8 mouse cellular contexts compared by ENCODE assay signal in the genomic region with DNA sequence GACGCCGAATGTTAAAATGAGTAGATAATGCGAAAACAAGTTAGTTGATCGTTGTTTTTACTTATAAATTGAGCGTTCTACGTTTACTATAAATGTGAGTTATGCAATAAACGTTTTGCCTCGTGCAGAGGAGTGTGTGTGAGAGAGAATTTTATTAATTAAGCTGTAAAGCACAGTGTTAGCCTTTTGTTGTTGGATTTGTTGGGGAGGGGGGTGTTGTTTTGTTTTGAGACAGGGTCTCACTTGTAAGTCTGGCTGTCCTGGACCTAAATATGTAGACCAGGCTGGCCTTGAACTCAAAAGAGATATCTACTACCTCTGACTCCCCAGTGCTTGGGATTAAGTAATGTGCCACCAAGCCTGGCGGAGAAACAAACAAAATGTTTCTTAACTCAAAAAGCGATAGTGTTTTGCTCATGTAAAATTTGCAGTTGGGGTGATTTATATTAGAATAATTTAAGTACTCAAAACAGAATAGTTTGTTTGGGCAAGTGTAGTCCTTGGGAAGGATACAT. TPM values are rescaled to one million over a fixed set of nuclear protein-coding genes. Genes with fewer than 3 reads are reported as not detected.
DNase-seq lines count a peak whose midpoint lies in the region; ATAC-seq and TF ChIP-seq lines count a peak whose summit lies in the region.

No protein-coding gene starts in this region.

- peak overlapping the region; percentile 92 for H3K4me3 ChIP-seq in gastrocnemius, adult 2 months
- H3K4me3 ChIP-seq in C2C12 (ENCODE audit: insufficient read depth, poor library complexity, severe bottlenecking): peak overlapping the region; percentile 93
- H3K4me3 ChIP-seq in forebrain, embryonic 14.5 days (ENCODE audit: low read depth, low read length): peak overlapping the region; percentile 83
- H3K4me3 ChIP-seq in liver, embryonic 11.5 days (ENCODE audit: low read depth, low read length): peak overlapping the region; percentile 78

- no peaks in the 10 kb centered on the region for H3K9me3 ChIP-seq in forebrain, embryonic 14.5 days (replicated peaks; ENCODE audit: control insufficient read depth, low read length)
- H3K9me3 ChIP-seq in liver, embryonic 11.5 days (ENCODE audit: control insufficient read depth, low read length): no peaks in the 10 kb centered on the region

- H3K79me3 ChIP-seq in C2C12 (ENCODE audit: low read depth): peaks cover 61% of the 10 kb centered on the region

- peak overlapping the region; percentile 90 for H3K9ac ChIP-seq in forebrain, embryonic 14.5 days (ENCODE audit: low read length)
- H3K9ac ChIP-seq in liver, embryonic 11.5 days (ENCODE audit: low read depth, low read length): peak overlapping the region; percentile 92

- H3K4me1 ChIP-seq in forebrain, embryonic 14.5 days (ENCODE audit: control insufficient read depth, insufficient read depth, low read length): peaks cover 23% of the 10 kb centered on the region
- H3K4me1 ChIP-seq in liver, embryonic 11.5 days (replicated peaks; ENCODE audit: control insufficient read depth, insufficient read depth, low read length): peaks cover 35% of the 10 kb centered on the region

- DNase-seq in gastrocnemius, adult 2 months: no peak
- DNase-seq in gastrocnemius, postnatal 10 days: no peak
- no peak for DNase-seq in forebrain, embryonic 14.5 days (ENCODE audit: low spot score)
- no peak for DNase-seq in liver, embryonic 11.5 days (ENCODE audit: low spot score)
- DNase-seq in cerebellum, adult 11 months: no peak
- DNase-seq in urinary bladder, postnatal 4 days (ENCODE audit: low spot score in 2 of 2): no peak
- no peak for DNase-seq in thymus, adult 18-20 months

- WGBS in forebrain, embryonic 14.5 days: 8% methylated on average over 10 of the region's 10 CpGs
- 7% methylated on average over 10 of the region's 10 CpGs for WGBS in liver, embryonic 11.5 days

- peak overlapping the region; percentile 37 for H3ac ChIP-seq in C2C12 (ENCODE audit: control insufficient read depth, insufficient read length, low read depth)

- no peak for TF ChIP-seq CTCF in gastrocnemius, adult 2 months (IDR thresholded peaks at IDR 0.05)
- no peak for TF ChIP-seq CTCF in C2C12 (IDR thresholded peaks at IDR 0.05; ENCODE audit: control insufficient read depth, insufficient read depth, insufficient read length)

- peak overlapping the region; percentile 90 for H3K4me2 ChIP-seq in forebrain, embryonic 14.5 days (ENCODE audit: low read length)
- peak overlapping the region; percentile 70 for H3K4me2 ChIP-seq in liver, embryonic 11.5 days

- intact Hi-C loops in gastrocnemius, adult 2 months (cut with DNase I): no loop called here

- peaks cover 79% of the 10 kb centered on the region for H3K79me2 ChIP-seq in C2C12 (ENCODE audit: control insufficient read depth, insufficient read depth)

- no peaks in the 10 kb centered on the region for H3K27me3 ChIP-seq in C2C12 (ENCODE audit: control insufficient read depth, insufficient read depth, insufficient read length)
- H3K27me3 ChIP-seq in forebrain, embryonic 14.5 days (replicated peaks; ENCODE audit: control insufficient read depth, insufficient read depth, low read length): no peaks in the 10 kb centered on the region
- H3K27me3 ChIP-seq in liver, embryonic 11.5 days (replicated peaks; ENCODE audit: control insufficient read depth, insufficient read depth, low read length): no peaks in the 10 kb centered on the region

- peaks cover 33% of the 10 kb centered on the region for H3K36me3 ChIP-seq in C2C12 (ENCODE audit: control insufficient read depth, insufficient read depth)
- H3K36me3 ChIP-seq in forebrain, embryonic 14.5 days (ENCODE audit: control insufficient read depth, insufficient read depth, low read length): no peaks in the 10 kb centered on the region
- H3K36me3 ChIP-seq in liver, embryonic 11.5 days (ENCODE audit: control insufficient read depth, insufficient read depth, low read length): 0 out of 2 replicates have a peak, but pooled peaks cover 3% of the 10 kb centered on the region

- peak overlapping the region; percentile 99 for H3K27ac ChIP-seq in gastrocnemius, adult 2 months
- H3K27ac ChIP-seq in forebrain, embryonic 14.5 days (ENCODE audit: low read depth, low read length): no peak overlapping the region
- no peak overlapping the region for H3K27ac ChIP-seq in liver, embryonic 11.5 days (ENCODE audit: low read depth, low read length)

- no peak for ATAC-seq in forebrain, embryonic 14.5 days
- no peak for ATAC-seq in liver, embryonic 11.5 days (replicated peaks; ENCODE audit: low FRiP score)

TF ChIP-seq in C2C12, 6 proteins besides CTCF, POLR2A, EP300 and RAD21:
- TF ChIP-seq MYOG (IDR thresholded peaks at IDR 0.05; ENCODE audit: control insufficient read depth, extremely low read depth, insufficient read length) (no peak), MYOD1 (IDR thresholded peaks at IDR 0.05; ENCODE audit: control insufficient read depth, insufficient read length, low read depth) (no peak), USF1 (IDR thresholded peaks at IDR 0.05; ENCODE audit: low read depth) (no peak), CEBPB (IDR thresholded peaks at IDR 0.05; ENCODE audit: low read depth) (no peak), MAX (IDR thresholded peaks at IDR 0.05) (no peak), FOSL1 (IDR thresholded peaks at IDR 0.05; ENCODE audit: insufficient read depth, low read length, poor library complexity, severe bottlenecking) (no peak)

RNA-seq across cellular contexts. Expression of a gene that starts 1.3 kb away (rescaled TPM):
- 10 to 100 TPM; 20.6 to 28.0 TPM for total RNA-seq in gastrocnemius, adult 2 months (2021)
- total RNA-seq in gastrocnemius, postnatal 10 days (2021): 10 to 100 TPM; 19.9 to 34.7 TPM
- polyA plus RNA-seq in C2C12 (2012; fragmentation: generic; extraction: Trizol): 6.0 TPM
- polyA plus RNA-seq in forebrain, embryonic 14.5 days (2014; fragmentation: Nextera tagmentation; extraction: Ambion mirVana): 49.4 and 69.1 TPM in 2 replicates
- 64.6 and 68.2 TPM in 2 replicates for polyA plus RNA-seq in liver, embryonic 11.5 days (2014; fragmentation: Nextera tagmentation; extraction: Ambion mirVana)

RNA-seq across cellular contexts. Expression of a gene that starts 46.0 kb away (rescaled TPM):
- total RNA-seq in gastrocnemius, adult 2 months (2021): not detected
- not detected for total RNA-seq in gastrocnemius, postnatal 10 days (2021)
- not detected for polyA plus RNA-seq in C2C12 (2012; fragmentation: generic; extraction: Trizol)
- not detected in 2 replicates for polyA plus RNA-seq in forebrain, embryonic 14.5 days (2014; fragmentation: Nextera tagmentation; extraction: Ambion mirVana)
- 7.2 and 7.3 TPM in 2 replicates for polyA plus RNA-seq in liver, embryonic 11.5 days (2014; fragmentation: Nextera tagmentation; extraction: Ambion mirVana)
